Mouse (Mus musculus) c-Kit-negative CD71-positive TER-119-positive erythroid progenitor cells, embryonic 14.5 days (primary cell): Measurements from ENCODE around the gene Cfdp1.
A peak's percentile ranks its signal among the peaks of the same experiment; 100 is the strongest.

ENCODE experiments used
- DNase-seq: peaks from one replicate; pipeline ENCODE4 v3.0.0-alpha.2; 2013; ENCODE audit warnings: low read depth, low spot score

Gene Cfdp1

DNA sequence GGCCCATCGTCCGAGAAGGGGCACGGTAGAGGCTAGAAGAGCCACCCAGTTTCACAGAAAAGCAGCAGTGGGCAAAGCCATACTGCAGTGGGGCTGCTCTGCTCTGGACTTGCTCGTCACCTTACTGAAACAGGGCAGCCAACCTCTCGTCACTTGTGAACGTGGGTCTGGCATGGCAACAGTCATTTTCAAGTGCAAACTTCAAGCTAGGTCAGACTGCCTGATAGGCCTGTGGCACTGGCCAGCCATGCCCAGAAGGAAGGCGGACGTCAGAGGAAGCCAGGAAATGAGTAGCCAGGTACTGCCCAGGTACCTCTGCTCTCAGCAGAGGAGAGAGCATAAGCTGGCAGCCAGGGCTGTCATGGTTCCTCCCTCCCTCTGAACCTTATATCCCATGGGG lies 113.1 kb downstream of the Cfdp1 start:
- no peak for DNase-seq

GRCm38 (mm10) chr8:111740301-111740711 lies 113.8 kb downstream of the Cfdp1 start:
- DNase-seq = no peak

DNA sequence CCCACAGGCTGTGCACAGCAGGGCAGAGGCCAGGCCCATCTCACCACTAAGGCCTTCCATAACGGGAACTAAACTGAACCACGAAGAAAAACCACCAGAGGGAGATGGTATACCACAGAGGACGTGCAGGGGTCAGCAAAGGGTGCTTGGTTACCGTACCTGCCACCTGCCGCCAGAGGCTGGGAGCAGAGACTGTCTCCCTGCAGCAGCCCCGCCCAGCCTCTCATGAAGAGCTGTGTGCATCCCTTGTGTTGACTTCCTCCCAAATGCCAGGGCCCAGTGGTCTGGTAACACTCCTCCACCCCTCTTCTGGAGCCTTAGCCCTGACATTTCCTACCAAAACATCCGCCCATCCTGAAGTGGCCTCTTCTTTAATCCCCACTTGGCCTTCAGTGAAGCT lies 114.5 kb downstream of the Cfdp1 start:
- no peak for DNase-seq

GRCm38 (mm10) chr8:111738867-111739266 lies 115.2 kb downstream of the Cfdp1 start:
- DNase-seq = no peak

- DNase-seq = no peak
Measured at GRCm38 (mm10) chr8:111736321-111736720, 117.8 kb downstream of the Cfdp1 start.

DNA sequence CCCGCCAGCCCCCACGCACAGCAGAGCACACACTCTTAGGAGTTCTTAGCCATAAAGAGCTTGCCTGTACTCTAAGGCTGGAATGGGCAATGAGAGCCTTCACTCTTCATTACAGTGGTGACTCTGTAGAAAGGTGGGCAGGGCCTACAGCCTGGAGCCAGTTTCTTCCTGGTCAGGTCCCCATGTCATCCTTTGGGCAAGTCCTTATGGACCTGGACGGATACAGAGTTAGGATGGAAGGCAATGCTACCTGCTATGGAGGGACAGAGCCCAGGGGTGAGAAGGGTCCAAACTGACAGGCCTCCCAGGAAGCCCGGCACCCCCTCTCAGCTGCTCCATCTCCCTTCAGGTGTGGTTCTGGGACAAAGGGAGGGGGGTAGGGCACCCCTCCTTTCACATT lies 118.3 kb downstream of the Cfdp1 start:
- DNase-seq = no peak

- no peak for DNase-seq
Measured at GRCm38 (mm10) chr8:111735335-111735761, 118.7 kb downstream of the Cfdp1 start.

GRCm38 (mm10) chr8:111734244-111734960 lies 119.7 kb downstream of the Cfdp1 start:
- DNase-seq = no peak

GRCm38 (mm10) chr8:111733581-111734243 lies 120.4 kb downstream of the Cfdp1 start:
- no peak for DNase-seq

DNA sequence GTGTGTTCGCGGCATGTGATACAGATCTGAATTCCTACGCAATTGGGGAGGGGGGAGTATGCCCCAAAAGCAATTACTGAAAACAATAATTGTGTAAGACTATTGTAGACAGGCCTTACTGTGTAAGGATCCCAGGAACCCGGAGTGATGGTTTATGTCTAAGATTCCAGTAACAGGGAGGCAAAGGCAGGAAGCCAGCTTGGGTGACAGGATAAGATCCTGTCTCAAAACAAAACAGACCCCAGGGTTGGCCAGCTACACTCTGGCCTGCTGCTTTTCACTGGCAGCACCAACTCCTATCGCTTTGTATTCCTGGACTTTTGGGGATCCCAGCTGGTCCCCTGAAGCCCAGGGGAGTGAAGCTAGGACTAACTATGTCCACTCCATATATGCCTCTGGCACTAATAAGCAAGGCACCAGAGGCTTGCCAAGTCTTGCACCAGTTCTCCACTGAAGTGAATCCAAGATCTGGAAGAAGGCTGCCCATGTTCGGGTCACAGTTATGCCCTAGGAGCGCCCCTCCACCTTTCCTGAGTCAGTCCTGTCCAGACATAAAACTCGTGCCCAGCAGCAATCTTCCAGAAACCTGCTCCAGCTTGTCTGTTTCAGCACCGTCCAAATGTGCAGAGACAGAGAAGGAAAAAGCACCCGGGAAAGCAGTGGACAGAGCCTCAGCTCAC lies 121.5 kb downstream of the Cfdp1 start:
- DNase-seq = no peak

DNA sequence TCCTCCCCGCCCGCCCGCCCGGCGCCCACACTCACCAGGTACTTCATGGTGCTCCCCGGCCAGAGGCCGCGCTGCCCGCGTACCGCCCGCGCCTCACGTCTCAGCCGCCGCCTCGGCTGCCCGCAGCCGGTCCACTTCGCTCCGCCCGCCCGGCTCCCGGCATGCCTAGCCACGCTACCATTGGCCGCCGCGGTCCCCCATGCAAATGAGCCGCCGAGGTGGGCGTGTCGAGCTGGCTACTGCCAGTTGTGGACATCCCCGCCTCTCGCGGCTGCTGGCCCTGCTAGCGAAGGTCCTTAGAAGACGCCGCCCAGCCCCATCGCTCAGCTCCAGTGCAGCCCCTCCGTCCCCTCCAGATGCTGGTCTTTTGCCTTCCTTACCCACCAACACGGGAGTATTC lies 122.1 kb downstream of the Cfdp1 start:
- peak; percentile 44 for DNase-seq

GRCm38 (mm10) chr8:111731231-111731977 lies 122.7 kb downstream of the Cfdp1 start:
- DNase-seq = no peak

GRCm38 (mm10) chr8:111729233-111730170 lies 124.6 kb downstream of the Cfdp1 start:
- DNase-seq = no peak

- no peak for DNase-seq
Measured at GRCm38 (mm10) chr8:111728481-111728880, 125.6 kb downstream of the Cfdp1 start.

DNA sequence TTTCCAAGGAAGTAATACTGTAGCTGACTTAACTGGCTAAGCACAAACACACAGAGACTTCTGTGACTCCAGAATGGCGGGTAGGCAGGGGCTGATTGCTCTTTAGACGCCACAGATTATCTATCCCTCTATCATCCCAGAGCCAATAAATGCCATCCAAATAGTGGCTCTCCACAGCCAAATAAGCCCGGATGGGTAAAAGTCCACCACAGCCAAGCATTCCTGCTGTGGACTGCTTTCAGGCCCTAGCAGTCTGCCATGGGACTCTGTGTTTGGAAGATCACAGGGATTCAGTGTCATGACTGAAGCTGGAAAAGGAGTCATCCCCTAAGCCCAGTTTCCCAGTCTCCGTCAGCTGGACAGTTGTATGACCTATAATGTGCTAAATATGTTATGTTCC lies 126.5 kb downstream of the Cfdp1 start:
- DNase-seq = no peak

GRCm38 (mm10) chr8:111726102-111726900 lies 127.8 kb downstream of the Cfdp1 start:
- DNase-seq = no peak

DNA sequence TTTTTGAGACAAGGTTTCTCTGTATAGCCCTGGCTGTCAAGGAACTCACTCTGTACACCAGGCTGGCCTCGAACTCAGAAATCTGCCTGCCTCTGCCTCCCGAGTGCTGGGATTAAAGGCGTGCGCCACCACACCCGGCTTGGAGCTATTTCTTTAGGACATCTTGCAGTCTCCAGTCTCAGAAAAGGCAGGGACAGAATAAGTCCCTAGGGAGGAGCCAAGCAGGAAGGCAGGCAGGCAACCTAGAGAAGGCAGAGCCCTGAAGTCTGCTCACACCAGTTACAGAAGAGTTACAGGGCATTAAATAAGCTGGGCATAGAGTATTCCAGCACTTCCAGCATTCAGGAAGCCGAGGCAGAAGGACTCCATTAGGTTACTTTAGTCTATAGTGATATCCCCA lies 128.8 kb downstream of the Cfdp1 start:
- DNase-seq = no peak

DNA sequence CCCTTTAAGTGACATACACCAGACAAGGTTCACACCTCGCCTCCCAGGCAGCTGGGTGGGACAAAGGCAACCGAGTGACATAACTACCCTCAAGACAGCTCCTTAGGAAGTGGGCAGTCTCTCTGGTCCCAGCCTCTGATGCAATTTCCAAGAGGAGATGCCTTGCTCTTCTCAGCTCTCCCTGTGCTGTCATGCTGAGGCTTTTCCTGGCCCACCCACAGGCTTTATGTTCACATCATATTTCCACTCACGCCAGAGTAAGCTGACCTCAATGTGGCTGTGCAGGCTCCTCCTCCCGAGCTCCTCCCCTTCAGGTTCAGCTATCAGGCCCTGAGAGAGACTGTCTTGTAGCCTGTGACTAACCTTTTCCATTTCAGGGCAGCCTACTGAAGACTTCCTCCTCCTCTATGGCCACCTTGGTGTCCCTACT lies 134.0 kb downstream of the Cfdp1 start:
- DNase-seq = no peak

- no peak for DNase-seq
Measured at GRCm38 (mm10) chr8:111718937-111719336, 135.2 kb downstream of the Cfdp1 start.
